Mouse (Mus musculus) telencephalon, adult 2 months (tissue): Measurements from ENCODE around the gene Nr4a2.

Source experiments
- DNase-seq: peaks from one replicate; pipeline ENCODE4 v3.0.0-alpha.2; 2011; ENCODE audit warnings: low read depth, low spot score

Nr4a2 gene

GRCm38 (mm10) chr2:57111791-57112538, 11.8 kb downstream of the Nr4a2 start:
- no peak for DNase-seq

GRCm38 (mm10) chr2:57111011-57111790, 12.6 kb downstream of the Nr4a2 start:
- DNase-seq = no peak

- no peak for DNase-seq
Measured at GRCm38 (mm10) chr2:57110401-57110800, 13.4 kb downstream of the Nr4a2 start.

- no peak for DNase-seq
Measured at GRCm38 (mm10) chr2:57109926-57110325, 13.9 kb downstream of the Nr4a2 start.

- no peak for DNase-seq
Measured at GRCm38 (mm10) chr2:57109301-57109700, 14.5 kb downstream of the Nr4a2 start.

GRCm38 (mm10) chr2:57108349-57108930, 15.4 kb downstream of the Nr4a2 start:
- DNase-seq = no peak

GRCm38 (mm10) chr2:57105401-57105800, 18.4 kb downstream of the Nr4a2 start:
- DNase-seq = no peak

GRCm38 (mm10) chr2:57104731-57105130, 19.1 kb downstream of the Nr4a2 start:
- DNase-seq = no peak

GRCm38 (mm10) chr2:57103845-57104660, 19.8 kb downstream of the Nr4a2 start:
- DNase-seq = no peak

GRCm38 (mm10) chr2:57102856-57103844, 20.7 kb downstream of the Nr4a2 start:
- DNase-seq = no peak

GRCm38 (mm10) chr2:57102091-57102855, 21.5 kb downstream of the Nr4a2 start:
- no peak for DNase-seq

GRCm38 (mm10) chr2:57100241-57100640, 23.6 kb downstream of the Nr4a2 start:
- no peak for DNase-seq

GRCm38 (mm10) chr2:57072452-57072851, 51.4 kb downstream of the Nr4a2 start:
- DNase-seq = peak; percentile 17

GRCm38 (mm10) chr2:57063480-57063879, 60.3 kb downstream of the Nr4a2 start:
- DNase-seq = no peak
